Mouse (Mus musculus): ENCODE measurements around the gene Tmem165. TPM values are rescaled to one million over a fixed set of nuclear protein-coding genes. Genes with fewer than 3 reads are reported as not detected.

Gene Tmem165
- polyA plus RNA-seq (2012; rRNA removed; ENCODE audit: low replicate concordance): 108 and 152 TPM in 2 replicates

GRCm38 (mm10) chr5:76183750-76184261, at the start of gene Tmem165:
Tmem165 (plus strand) TSS chr5:76183880.

GRCm38 (mm10) chr5:76139808-76140729, 43.6 kb upstream of the Tmem165 start, which contains the start of gene Srd5a3:
Srd5a3 (plus strand) TSS chr5:76140271.

Other genes starting within 250 kb of the Tmem165 start
- 2.1 and 2.4 TPM in 2 replicates for gene Kdr, start 205.4 kb upstream of the Tmem165 start, polyA plus RNA-seq (2012; rRNA removed; ENCODE audit: low replicate concordance)
- 129 and 274 TPM in 2 replicates for gene Srd5a3, start 43.6 kb upstream of the Tmem165 start, polyA plus RNA-seq (2012; rRNA removed; ENCODE audit: low replicate concordance)
- 4.2 and 8.9 TPM in 2 replicates for gene Clock, start 120.9 kb downstream of the Tmem165 start, polyA plus RNA-seq (2012; rRNA removed; ENCODE audit: low replicate concordance)
- not detected in 2 replicates for gene Pdcl2, start 147.3 kb downstream of the Tmem165 start, polyA plus RNA-seq (2012; rRNA removed; ENCODE audit: low replicate concordance)
- 0.82 and 1.9 TPM in 2 replicates for gene Nmu, start 179.9 kb downstream of the Tmem165 start, polyA plus RNA-seq (2012; rRNA removed; ENCODE audit: low replicate concordance)

Measured in duodenum, adult 2 months (tissue).